Mouse (Mus musculus): Measurements from ENCODE around the gene Alk. TPM values are rescaled to one million over a fixed set of nuclear protein-coding genes. Genes with fewer than 3 reads are reported as not detected.
A peak's percentile ranks its signal among the peaks of the same experiment; 100 is the strongest.

The Alk gene
- total RNA-seq, 2 experiments from 2014 or later, result 7.1 to 7.2 TPM

DNA sequence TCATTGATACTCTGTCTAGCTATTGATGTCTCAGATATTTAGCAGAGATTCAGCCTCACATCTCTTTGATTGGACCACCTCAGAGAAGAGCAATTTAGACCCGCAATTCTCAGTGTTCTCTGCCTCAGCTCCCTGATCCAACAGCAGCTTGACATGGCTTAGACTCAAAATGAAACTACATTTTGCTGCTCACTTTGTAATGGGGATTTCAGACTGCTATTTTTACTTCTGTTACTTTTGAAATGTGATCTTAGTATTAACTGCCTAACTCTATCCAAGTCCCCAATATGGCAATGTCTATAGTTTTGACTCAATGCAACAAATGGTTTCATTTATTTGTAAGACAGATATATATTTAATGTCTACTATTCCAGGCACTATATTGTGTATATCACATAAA is 332.8 kb downstream of the Alk start:
- DNase-seq (ENCODE audit: low spot score in 2 of 2), result no peak

DNA sequence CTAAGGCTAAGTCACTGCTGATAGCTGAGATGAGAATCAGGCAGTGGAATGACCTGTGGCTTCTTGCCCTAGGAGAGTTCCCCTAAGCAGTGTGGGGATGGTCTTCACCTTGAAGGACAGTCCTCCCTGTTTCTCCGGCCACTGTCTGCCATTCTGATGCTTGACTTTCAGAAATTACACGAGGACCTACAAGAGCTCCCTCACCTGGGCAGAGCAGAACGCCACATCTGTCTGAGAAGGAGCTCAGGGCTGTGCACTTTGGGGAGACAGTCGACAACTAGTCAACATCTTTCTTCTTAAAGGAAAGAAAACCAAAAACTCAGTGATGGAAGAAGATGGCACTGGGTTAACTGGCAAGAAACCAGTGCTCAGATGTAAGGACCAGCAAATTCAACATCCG is 335.9 kb downstream of the Alk start:
- no peak for DNase-seq (ENCODE audit: low spot score in 2 of 2)

DNA sequence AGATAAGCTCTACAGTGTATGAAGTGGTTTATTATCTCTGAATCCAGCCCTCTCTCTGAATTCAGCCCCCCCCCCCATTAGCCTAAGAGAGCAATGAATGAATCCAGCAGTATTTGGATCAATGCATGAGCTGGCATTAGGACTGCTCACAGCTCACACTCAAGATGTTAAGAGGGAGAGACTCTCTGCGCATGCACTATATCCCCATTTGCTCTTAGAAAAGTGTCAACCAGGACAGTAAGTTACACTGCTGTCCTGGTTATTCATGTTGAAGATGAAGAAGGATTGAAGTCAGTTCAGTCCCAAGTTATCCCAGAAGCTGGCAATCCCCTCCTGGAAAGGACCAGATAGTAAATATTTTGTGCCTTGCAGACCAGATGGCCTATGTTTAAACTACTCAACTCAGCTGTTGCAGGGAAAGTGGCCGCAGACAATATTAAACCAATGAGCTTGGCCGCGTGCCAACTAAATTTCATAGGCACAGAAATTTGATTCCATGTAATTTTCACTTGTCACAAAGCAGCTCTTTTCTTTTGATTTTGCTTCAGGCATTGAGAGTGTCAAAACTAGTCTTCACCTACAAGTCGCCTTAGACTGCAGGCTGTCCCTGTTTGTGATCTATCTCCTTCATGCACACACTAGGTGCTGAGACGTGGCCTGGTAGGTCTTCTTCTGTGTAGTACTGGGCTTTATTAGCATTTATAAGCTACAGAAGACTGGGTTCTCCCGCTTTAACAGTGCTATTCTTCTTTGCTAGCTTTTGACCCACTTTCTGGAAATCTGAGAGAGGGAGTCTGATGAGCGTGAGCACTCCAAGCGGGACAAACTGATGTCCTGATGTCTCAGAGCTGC is 339.0 kb downstream of the Alk start:
- DNase-seq (ENCODE audit: low spot score in 2 of 2), result peak in 1 of 2 experiments; percentile 14

- DNase-seq (ENCODE audit: low spot score in 2 of 2), result no peak
Measured at GRCm38 (mm10) chr17:72253411-72253810, 351.0 kb downstream of the Alk start.

GRCm38 (mm10) chr17:72251554-72251953 is 352.9 kb downstream of the Alk start:
- DNase-seq (ENCODE audit: low spot score in 2 of 2), result no peak

DNA sequence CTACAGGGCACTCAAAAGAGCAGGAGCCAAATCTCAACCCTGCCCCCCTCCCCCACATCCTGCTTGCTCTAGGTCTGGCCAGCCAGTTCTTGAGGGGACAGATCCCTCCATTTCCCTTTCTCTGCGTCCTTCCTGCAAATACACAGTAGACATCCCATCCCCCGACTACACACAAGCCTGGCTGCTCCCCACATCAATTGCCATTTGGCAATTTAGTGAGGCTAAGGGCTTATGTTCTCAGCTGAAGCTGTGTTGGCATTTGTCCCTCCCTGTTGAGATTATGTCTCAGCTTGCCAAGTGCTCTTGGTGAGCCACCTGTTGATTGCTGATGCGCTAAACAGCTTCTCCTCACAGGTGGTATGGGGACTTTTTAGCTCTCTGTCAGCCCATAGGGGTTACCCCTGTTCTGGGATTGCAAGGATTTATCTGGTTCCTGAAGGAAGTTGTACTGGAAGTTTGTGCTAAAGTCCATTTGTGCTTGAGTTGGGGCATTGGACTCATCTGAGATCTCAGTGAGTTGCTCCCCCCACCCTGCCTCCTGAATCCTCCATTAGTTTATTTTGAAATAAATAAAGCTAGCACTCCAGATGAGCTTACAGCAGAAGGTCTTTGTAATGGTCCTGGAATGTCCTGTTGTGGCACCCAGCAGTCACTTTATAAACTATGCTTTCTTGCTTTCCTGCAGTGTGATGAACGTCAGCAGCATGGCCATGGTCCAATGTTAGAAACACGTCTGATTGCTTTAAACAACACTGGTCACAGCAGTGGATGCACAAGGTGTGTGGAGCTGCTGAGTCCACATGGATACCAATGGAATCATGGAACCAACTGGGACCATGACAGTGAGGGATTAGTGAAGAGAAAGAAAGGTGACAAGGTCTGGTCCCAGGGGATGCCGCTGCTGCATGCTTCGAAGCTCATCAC is 353.7 kb downstream of the Alk start:
- peak; percentile 4 to 29 for DNase-seq (ENCODE audit: low spot score in 2 of 2)

- DNase-seq (ENCODE audit: low spot score in 2 of 2), result peak; percentile 18 to 48
Measured at GRCm38 (mm10) chr17:72242036-72242435, 362.4 kb downstream of the Alk start.

DNA sequence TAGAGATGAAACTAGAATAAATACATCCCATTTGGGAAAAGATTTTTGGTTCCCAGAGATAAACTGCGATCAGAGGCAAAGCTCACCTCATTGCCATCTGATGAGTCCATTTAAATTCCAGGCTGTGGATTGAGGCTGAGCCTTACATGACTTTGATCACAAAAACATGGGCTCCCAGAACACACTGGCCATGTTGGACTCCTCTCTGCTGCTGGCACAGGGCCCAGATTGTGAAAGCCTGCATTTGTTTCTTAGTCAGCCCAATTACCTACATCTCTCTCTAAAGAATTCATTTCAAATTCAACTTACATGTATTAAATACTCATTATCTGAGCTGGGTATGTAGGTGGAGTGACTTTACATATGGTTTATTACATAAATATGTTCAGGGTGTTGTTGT is 367.1 kb downstream of the Alk start:
- DNase-seq (ENCODE audit: low spot score in 2 of 2), result peak in 1 of 2 experiments; percentile 13

DNA sequence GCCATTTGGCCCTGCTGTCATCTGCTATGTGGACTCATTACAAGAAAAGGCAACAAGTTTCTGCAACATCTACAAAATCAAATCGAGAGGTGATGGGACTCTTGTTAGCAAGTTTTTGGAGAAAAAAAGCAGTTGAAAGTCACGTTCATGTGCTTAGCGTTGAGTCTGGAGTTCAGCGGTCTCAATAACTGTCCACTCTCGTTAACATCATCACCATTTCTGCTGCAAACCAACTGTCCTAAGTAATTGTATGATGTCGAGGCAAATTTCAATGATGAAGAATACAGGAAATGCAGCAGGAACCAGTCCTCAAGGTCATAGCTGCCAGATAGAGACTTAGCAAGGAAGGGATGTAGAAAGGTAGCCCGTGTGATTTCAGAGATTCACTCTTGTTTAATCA is 373.5 kb downstream of the Alk start:
- DNase-seq (ENCODE audit: low spot score in 2 of 2), result no peak

DNA sequence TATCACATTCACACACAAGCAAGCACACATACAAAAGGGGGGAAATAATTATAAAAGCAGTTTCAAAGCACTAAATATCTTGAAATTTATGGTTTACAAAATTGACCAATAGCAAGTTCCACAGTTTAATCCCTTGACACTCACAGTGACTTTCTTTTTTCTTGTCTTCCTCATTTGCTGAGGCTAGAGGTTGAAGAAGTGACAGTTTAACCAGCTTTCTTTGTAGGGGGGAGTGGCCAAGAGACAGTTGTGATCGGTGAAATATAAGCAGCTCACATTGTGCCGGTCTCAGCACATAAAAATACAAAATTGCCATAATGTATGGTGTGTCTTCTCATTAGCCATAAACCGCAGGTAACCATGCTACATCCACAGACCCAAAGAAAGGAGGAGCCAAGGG is 385.6 kb downstream of the Alk start:
- DNase-seq (ENCODE audit: low spot score in 2 of 2), result no peak

DNA sequence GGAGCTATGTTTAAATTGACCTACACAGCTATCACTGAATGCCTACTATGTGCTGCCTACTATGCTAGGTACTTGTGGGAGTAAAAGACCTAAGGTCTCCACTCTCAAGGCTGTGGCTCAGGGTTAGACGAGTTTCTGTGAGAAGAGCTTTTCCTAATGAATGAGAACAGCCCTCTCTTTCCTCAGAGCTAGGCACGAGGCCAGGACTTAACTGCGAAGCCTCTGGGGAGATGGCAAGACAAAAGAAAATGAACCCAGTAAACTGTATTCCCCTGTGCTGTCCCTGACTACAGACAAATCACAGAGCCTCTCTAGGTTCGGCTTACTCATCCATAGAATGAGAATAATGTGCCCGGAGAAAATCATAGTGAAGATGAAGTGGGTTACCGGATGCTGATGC is 406.9 kb downstream of the Alk start:
- no peak for DNase-seq (ENCODE audit: low spot score in 2 of 2)

DNA sequence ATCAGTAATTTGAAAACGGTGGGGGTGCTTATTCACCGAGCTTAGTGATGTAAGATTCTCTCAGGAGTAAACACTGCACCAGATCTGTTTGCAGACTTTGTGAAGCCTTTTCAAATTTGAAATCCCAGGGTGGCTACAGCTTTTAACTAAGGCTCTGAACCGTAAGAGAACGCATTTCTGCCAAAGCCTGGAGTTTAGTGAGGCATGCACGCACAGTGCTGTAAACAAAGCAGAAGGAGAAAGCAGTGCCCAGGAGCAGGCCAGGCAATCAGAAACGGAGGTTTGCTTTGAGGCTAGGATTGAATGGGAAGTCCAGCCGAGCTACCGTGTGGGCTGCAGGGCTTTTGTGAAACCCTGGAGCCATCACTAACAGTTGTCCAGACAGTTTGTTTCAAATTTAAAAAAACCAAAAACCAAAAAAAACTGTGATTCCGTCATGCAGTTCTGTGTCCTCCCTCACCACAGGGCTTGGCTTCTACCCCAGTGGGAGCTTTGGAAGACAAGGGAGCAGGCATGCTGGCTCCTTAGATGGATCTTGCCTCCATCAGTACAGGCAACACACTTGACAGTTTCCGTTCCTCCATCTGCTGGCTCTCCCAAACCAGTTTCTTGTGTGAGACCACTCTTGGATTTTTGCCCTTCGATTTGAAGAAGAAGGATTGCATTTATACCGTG is 409.3 kb downstream of the Alk start:
- DNase-seq (ENCODE audit: low spot score in 2 of 2), result peak in 1 of 2 experiments; percentile 7

DNA sequence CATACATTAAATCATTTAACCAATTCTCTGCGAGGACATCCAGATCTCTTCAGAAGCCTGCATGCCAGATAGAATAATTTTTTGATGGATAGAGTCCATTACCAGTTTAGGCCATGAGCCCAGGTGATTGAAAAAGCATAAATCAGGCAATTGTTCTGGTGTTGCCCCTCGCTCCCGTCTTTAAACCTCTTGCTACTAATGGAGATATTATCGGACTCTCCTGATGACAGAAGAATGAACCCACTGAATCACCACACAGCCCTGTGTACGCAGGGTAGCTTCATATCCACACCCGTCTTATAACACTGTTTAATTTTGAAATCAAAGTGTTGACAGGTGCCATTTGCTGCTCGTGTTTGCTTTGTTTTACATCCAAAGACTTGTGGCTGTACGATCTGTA is 413.9 kb downstream of the Alk start:
- DNase-seq (ENCODE audit: low spot score in 2 of 2), result no peak

GRCm38 (mm10) chr17:72187026-72187425 is 417.4 kb downstream of the Alk start:
- DNase-seq (ENCODE audit: low spot score in 2 of 2), result no peak

- no peak for DNase-seq (ENCODE audit: low spot score in 2 of 2)
Measured at GRCm38 (mm10) chr17:72182414-72182813, 422.0 kb downstream of the Alk start.

DNA sequence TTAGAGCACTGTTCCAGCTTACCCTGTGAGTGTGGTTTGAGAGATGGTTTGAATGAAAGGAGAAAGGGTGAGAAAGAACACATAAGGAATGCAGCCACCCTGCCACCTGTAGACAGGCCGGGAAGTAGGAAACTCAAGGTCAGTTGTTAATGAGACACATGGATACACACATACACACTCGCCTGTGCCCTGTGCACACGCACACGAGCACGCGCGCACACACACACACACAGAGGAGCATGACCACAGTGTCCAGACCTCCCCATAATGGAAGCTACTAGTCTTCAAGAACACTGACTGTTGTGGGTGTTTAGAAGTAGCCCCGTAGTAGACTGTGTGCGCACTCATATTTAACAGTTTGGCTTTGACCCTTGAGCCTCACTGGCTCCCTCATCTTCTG is 424.2 kb downstream of the Alk start:
- no peak for DNase-seq (ENCODE audit: low spot score in 2 of 2)

- DNase-seq (ENCODE audit: low spot score in 2 of 2), result no peak
Measured at GRCm38 (mm10) chr17:72179722-72180140, 424.7 kb downstream of the Alk start.

DNA sequence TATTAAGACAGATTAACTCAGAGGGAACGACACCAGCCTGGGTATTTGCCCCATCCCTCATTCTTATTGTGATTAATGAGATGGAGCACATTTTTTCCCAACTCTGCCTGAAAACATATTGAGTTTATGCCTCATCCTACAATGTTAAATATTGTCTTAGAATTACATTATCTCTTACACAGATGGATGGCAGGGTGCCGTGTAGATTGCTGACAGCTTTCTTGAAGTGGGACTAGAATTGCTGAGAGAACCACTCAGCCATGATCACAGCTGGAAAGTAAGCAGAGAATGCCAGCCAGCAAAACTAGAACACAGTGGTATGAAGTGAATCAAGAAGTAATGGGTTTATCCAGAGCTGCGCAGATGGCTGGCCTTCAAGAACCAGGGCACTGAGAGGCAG is 430.6 kb downstream of the Alk start:
- peak; percentile 19 to 49 for DNase-seq (ENCODE audit: low spot score in 2 of 2)

GRCm38 (mm10) chr17:72168152-72168551 is 436.3 kb downstream of the Alk start:
- DNase-seq (ENCODE audit: low spot score in 2 of 2), result no peak

- DNase-seq (ENCODE audit: low spot score in 2 of 2), result no peak
Measured at GRCm38 (mm10) chr17:72158857-72159385, 445.5 kb downstream of the Alk start.
